Mouse (Mus musculus) neutrophil, adult 65 days (primary cell): ENCODE measurements around the gene Papss1. TPM values are rescaled to one million over a fixed set of nuclear protein-coding genes. Genes with fewer than 3 reads are reported as not detected.

Experiments
- total RNA-seq: library from RNA; stranded (reverse); gene quantifications from 2 replicates; pipeline ENCODE4 v1.2.4, GENCODE M21; 2023

The Papss1 gene
- total RNA-seq, result 15.5 and 18.3 TPM in 2 replicates

GRCm38 (mm10) chr3:131564430-131565256 lies at the start of gene Papss1:
Papss1 (plus strand) TSS chr3:131564768.

Other genes starting within 250 kb of the Papss1 start
- 176 and 186 TPM in 2 replicates for gene Sgms2, start 73.4 kb upstream of the Papss1 start, total RNA-seq